8 mouse cellular contexts compared by ENCODE assay signal in the genomic region with DNA sequence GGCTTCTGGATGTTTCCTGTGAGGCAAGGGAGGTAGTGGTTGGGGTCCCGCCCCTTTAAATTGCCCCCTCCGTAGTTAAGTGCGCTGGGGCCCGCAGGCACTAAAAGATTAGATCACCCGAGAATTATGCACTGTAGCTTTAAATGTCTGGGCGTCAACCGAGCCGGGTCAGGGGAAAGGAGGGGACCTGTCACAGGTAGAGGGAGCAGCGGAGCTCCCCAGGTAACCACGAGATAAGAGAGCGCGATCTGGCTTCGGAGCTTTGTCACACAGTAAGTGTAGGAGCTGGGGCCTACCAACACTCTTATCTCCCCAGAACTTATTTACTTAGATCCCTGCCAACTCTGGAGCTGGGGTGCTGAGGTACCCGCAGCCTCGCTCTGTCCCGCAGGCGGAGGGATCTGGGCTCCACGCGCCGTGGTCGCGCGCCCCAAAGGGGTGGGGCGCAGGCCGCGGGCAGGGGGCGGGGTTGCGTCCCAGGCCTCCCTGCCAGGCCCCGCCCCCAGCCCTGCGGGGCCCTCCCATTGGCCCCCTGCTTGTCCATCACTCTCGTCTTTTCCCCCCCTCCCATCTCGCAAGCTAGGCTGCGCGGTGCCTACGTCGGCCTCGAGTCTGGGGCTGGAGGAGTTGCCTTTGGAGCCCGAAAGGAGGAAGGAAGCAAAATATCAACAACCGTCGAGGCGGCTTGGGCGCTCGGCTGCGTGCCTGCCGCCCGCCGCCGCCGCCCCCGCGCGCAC. TPM values are rescaled to one million over a fixed set of nuclear protein-coding genes. Genes with fewer than 3 reads are reported as not detected.
DNase-seq lines count a peak whose midpoint lies in the region; ATAC-seq and TF ChIP-seq lines count a peak whose summit lies in the region.

A gene (plus strand): TSS at position 586 of the 737 bp plus-strand sequence.

- peak; percentile 91 to 93 for DNase-seq in gastrocnemius, adult 8-10 months (ENCODE audit: low spot score in 2 of 2)
- DNase-seq in hindlimb bud, embryonic 11.5 days (ENCODE audit: extremely low spot score, low read depth, low spot score): peak; percentile 86
- DNase-seq in left cerebral cortex, adult 8-10 months (ENCODE audit: low spot score in 2 of 2): peak; percentile 84 to 95
- peak; percentile 97 for DNase-seq in right cerebral cortex, postnatal 10 days (ENCODE audit: low spot score in 2 of 2)
- DNase-seq in urinary bladder, postnatal 25 days (ENCODE audit: low spot score): peak; percentile 97

- H3K9me3 ChIP-seq in megakaryocyte, embryonic 14.5 days: no peaks in the 10 kb centered on the region

- TF ChIP-seq CTCF in cortical plate, adult 2 months (IDR thresholded peaks at IDR 0.05; ENCODE audit: extremely low read depth, insufficient read depth, low read length): no peak

- peak within 1 kb of the TSS; percentile 83 for H3K4me3 ChIP-seq in cortical plate, adult 2 months (ENCODE audit: insufficient read depth, low read length)
- H3K4me3 ChIP-seq in megakaryocyte, embryonic 14.5 days (replicated peaks): peak within 1 kb of the TSS; percentile 96

- H3K27me3 ChIP-seq in megakaryocyte, embryonic 14.5 days (replicated peaks): no peaks in the 10 kb centered on the region

- TF ChIP-seq POLR2A in cortical plate, adult 2 months (IDR thresholded peaks at IDR 0.05; ENCODE audit: extremely low read depth, insufficient read depth, low read length): peak; percentile 95

- H3K4me1 ChIP-seq in cortical plate, adult 2 months (ENCODE audit: control insufficient read depth, insufficient read depth, low read length): peaks cover 27% of the 10 kb centered on the region
- H3K4me1 ChIP-seq in megakaryocyte, embryonic 14.5 days: peaks cover 78% of the 10 kb centered on the region

- peaks cover 20% of the 10 kb centered on the region for H3K36me3 ChIP-seq in megakaryocyte, embryonic 14.5 days (replicated peaks; ENCODE audit: low read length)

- peak within 1 kb of the TSS; percentile 97 for H3K27ac ChIP-seq in cortical plate, adult 2 months (ENCODE audit: insufficient read depth, low read length)

- peak; percentile 60 for ATAC-seq in activated CD4-positive, CD25-positive, alpha-beta regulatory T cell, adult 4 months

RNA-seq across cellular contexts. Expression of the gene that starts here (rescaled TPM):
- polyA plus RNA-seq in activated CD4-positive, CD25-positive, alpha-beta regulatory T cell, adult 4 months (2017; shearing (Covaris generic)): 10 to 100 TPM; 24.3 to 24.5 TPM
- polyA plus RNA-seq in cortical plate, adult 2 months (2012; rRNA removed): 128 and 131 TPM in 2 replicates
- 100 to 1,000 TPM; 164 to 186 (median 172) TPM for total RNA-seq in gastrocnemius, adult 8-10 months (2022)
- total RNA-seq in left cerebral cortex, adult 8-10 months (2022): 100 to 1,000 TPM; 190 to 208 (median 194) TPM
- 60.2 and 145 TPM in 2 replicates for polyA plus RNA-seq in megakaryocyte, embryonic 14.5 days (2012; ENCODE audit: insufficient read depth, low replicate concordance)

Comparison
In these comparisons a context has a peak if more than half of its experiments do, and no peak if none do; other contexts are left out.
1. Peak in every context shown above with its lines: DNase-seq, ATAC-seq, H3K4me3 ChIP-seq and H3K27ac ChIP-seq.